Mouse (Mus musculus) heart, postnatal 14 days (tissue): ENCODE measurements around the gene Zswim1. TPM values are rescaled to one million over a fixed set of nuclear protein-coding genes. Genes with fewer than 3 reads are reported as not detected.
A peak's percentile ranks its signal among the peaks of the same experiment; 100 is the strongest.
"Not testable (repeated sequence)": the region's sequence is repeated elsewhere in the genome, so short reads cannot be mapped to it uniquely, and the experiment has no call there.

Experiments used
- DNase-seq, 2 experiments: peaks; one replicate each; pipeline ENCODE4 v3.0.0; 2021 to 2022
- intact Hi-C: fragments of 180-260 bp; cut with DNase I; formaldehyde crosslinking; loops from one replicate; pipeline ENCODE4 v1.15.1; 2025
- total RNA-seq, 2 experiments: library from RNA; stranded (reverse); gene quantifications; 2 replicates each; pipeline ENCODE4 v1.2.3; 2021

Zswim1 gene
- total RNA-seq, 2 experiments from 2014 or later, result 3.7 to 5.0 TPM

DNA sequence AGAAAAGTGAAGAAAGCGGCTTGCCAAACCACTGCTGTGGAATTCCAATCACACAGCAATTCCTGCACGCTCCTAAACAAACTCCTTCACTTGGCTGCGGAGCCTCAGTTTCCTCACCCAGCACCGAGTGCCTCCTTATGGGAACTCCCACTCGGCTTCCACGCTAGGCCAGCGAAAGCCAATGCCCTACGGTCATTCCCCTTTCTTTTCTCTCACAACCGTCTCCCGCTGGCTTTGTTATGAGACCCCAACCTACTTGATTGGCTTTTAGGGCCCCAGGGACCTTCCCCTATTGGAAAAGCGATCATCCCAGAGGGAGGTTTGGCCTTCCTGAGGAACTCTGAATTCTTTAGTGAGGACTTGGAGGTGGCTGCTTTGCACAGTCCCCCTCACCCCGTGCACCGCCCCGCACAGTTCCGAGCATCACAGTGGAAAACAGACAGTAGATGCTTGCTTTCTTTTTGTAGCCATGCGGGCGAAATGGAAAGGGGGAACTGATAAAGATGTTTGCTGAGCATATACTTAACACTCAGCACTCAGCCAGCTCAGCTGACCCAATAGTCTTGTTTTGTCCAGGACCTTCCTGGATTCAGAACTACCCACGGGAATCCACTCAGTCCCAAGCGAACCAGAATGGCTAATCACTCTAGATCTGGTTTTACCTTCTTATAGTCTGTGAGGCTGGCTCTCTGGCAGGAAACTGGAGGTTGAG is 35.5 kb downstream of the Zswim1 start:
- DNase-seq, result no peak
- intact Hi-C loops, result loop anchor here (2.0 kb wide), 1 partner anchor 23 kb away; no protein-coding TSS in a partner anchor

DNA sequence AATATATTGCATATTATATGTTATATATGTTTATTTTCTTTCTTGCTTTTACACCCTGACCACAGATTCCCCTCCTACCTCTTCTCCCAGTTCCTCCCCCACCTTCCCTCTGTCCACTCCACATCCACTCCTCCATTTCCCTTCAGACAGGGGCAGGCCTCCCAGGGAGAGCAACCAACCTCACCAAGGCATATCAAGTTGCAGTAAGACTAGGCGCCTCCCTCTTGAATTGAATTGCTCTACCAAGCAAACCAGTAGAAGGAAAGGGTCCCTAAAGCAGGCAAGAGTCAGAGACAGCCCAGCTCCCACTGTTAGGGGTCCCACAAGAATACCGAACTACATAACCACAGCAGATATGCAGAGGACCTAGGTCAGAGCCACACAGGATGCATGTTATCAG is 36.7 kb downstream of the Zswim1 start:
- intact Hi-C loops, result no loop called here
- DNase-seq, result no peak

DNA sequence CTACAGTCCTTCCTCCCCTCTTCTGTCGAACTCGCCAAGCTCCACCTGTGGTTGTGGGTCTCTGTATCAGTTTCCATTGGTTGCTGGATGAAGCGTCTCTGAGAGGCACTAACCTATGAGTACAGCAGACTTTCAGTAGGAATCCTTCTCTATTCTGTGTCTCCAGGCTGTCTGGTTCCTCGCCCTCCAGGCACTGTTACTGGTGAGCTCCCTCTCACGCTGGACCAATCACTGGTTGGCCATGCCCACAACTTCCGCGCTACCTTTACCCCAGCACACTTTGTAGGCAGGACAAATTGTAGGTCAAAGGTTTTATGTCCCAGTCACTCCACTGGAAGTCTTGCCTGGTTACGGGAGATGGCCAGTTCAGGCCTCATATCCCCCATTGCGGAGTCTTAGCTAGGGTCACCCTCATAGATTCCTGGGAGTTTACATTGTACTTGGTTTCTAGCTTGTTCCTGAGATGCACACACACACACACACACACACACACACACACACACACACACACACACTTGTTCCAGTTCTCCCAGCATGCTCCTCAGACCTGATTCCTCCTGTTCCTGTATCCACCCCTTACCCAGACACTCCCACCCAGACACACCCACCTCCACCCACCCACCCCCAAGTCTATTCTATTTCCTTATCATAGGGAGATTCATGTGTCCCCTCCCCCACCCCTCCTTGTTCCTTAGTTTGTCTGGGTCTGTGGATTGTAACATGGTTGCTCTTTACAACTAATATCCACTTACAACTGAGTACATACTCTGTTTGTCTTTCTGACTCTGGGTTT is 37.4 kb downstream of the Zswim1 start:
- intact Hi-C loops, result no loop called here
- DNase-seq, result no peak

DNA sequence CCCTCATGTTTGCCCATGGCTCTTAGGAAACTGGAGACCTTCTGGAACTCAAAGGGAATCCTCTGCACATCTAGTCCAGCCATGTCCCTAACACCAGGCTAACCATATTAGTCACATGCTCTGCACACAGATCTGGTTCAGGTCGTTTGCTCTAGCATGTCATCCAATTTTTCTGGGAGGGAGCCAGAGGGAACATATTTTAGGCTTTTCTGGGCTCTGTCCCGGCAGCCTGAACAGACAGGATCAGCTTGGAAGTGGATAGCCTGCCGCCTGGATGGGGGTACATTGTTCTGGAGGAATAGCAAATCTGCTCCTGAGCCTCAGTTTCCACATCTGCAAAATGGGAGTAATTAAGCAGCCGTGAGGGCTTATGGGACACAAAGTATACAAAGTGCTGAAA is 38.6 kb downstream of the Zswim1 start:
- intact Hi-C loops, result no loop called here
- DNase-seq, result no peak

DNA sequence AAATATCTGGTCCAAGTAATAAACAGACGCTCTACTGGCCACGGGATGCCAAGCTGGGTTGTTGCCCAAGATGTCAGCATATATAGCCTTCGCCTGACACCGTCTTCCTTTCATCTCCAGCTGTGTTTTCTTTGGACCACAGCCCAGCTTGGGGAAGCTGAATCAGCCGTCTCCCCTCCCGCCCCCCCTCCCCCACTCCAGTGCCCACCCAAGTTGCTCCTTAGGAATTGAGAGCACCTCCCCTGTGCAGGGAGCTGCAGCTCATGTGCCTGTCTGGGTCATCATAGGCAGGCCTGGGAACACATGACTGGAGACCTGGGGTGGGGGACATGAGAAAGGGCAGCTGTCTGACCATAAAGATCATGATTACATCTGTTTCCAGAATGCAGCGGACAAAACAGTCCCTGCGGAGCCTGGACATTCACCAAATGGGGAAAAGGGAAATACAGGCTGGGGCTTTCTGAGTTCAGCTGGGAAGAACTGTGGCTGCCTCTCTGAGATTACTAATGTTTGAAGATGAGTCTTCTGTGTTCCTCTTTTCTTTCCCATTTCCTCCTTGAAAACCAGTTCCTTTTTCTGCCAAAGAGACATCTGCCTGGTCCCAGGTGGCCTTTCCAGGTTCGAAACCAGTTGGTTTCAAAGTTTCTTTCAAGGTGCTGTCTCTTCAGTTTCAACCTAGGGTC is 39.8 kb downstream of the Zswim1 start:
- intact Hi-C loops, result no loop called here

DNA sequence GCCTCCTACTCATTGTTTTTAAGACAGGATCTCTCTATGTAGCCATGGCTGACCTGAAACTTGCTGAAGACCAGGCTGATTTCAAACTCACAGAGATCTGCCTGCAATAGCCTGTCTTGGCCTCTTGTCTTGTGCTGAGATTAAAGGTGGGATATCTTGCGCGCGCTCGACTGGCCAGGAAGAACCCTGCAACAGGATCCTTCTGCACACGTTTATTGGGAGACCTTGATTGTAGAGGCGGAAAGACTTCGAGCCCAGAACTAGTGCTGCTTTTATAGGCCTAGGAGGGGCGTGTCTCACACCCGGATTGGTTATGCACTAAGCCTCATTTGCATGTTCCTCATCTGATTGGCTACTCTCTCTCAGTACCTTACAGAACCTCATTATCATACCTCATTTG is 40.9 kb downstream of the Zswim1 start:
- intact Hi-C loops, result not testable (repeated sequence)

More for the DNA sequence above, 39.8 kb downstream of the Zswim1 start:
- DNase-seq, result peak; percentile 67 to 84

DNA sequence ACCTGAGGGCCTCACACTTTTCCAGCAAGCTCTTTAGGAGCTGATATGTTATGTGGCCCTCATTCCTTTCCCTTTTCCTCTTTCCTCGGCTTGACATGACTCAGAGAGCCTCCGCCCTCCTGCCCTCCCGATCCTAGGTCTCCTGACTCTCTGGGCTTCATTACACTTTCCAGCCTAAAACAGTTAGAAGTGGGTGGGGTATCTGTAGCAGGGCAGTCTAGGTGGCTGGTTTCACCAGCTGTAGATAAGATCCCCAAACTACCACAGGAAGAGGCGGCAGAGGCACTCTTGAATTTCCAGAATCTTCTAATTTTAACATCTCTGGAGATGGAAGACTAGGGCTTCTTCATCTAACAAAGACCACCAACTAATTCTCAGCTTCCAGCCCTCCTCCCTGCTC is 42.1 kb downstream of the Zswim1 start:
- DNase-seq, result no peak
- intact Hi-C loops, result no loop called here

More for the DNA sequence above, 40.9 kb downstream of the Zswim1 start:
- not testable (repeated sequence) for DNase-seq

DNA sequence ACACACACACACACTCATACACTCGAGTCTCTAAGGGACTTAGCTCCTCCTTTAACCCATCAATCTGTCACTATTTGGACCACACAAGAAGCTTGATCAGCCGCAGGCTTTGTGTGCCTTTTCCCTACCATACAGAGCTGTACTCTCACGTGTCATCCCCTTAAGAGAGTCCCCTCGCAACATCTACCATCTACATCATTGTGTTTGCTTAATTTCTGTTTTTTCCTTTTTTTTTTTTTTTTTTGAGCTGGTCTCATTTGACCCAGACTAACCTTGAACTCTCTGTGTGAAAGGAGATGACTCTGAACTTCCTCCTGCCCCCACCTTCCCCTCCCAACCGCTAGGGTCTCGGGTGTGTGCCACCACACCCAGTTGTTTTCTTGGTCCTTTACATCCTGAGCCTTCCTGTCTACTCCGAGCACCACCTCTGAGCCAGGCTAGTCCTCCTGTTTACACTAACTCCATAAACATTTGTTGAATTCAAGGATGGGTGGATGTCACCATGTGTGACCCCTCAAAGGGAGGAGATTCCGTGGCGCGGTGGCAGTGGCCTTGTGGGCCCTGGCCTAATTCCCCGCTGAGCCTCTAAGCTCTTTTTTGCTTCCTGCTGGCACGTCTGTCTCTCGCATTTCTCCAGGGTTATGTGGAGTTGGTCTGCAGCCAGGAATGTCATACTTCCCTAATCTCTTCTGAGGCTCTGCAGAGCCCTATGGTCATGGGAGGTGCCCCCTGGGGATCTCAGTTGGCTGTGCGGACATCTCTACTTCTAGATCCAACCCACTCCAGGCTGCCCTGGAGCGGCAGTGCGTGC is 44.5 kb downstream of the Zswim1 start:
- peak; percentile 78 to 90 for DNase-seq
- intact Hi-C loops, result no loop called here

DNA sequence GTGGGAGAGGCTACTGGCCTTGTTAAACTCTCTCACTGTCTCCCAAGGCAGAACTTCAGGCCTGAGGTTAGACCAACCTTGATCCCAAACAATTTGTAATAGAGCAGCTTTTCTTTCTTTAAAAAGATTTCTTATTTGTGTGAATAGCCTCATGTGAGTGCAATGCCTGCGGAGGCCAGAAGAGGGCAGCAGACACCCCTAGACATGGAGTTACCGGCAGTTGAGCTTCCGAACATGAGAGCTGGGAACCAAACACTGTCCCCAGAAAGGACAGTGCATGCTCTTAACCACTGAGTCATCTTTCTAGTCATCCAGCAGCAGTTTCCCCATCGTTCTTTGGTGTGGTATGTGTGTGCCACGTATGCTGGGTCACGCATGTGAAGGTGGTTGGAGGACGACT is 45.1 kb downstream of the Zswim1 start:
- intact Hi-C loops, result no loop called here
- no peak for DNase-seq

DNA sequence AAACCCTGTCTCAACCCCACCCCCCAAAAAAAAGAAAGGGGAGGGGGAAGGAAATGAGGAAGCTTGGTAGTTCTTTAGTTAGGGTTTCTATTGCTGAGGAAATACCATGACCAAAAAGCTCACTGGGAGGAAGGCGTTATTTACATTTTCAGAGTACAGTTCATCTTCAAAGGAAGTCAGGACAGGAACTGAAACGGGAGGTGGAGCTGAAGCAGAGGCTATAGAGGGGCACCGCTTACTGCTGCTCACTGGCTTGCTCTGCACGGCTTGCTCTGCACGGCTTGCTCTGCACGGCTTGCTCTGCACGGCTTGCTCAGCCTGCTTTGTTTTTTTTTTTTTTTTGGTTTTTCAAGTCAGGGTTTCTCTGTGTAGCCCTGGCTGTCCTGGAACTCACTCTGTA is 46.0 kb downstream of the Zswim1 start:
- DNase-seq, result no peak
- intact Hi-C loops, result no loop called here

DNA sequence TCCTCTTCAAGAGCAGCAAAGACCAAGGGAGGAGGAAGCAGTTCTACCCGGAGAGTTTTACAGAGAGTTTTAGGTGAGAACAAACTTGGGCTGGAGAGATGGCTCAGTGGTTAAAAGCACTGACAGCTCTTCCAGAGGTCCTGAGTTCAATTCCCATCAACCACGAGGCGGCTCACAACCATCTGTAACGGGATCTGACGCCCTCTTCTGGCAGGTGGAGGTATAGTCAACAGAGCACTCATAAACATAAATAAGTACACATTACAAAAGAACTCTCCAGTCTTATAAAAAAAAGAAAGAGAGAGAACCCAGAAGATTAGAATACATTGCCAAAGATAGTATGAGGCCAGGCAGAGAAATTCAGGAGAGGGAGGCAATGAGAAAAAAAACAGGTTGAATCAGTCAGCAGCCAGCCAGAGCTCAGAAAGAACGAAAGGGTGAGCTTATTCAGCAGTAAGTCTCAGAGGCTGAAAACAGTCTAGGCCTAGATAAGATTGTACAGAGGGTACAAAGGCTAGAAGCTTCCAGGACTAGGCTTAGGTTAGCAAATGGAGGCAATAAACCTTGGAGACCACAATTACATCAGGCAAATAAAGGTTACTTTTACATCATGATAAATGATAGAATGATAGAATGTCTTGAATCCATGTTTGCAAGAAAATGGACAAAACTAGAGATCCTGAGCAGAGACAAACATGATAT is 49.3 kb downstream of the Zswim1 start:
- intact Hi-C loops, result no loop called here
- DNase-seq, result no peak

DNA sequence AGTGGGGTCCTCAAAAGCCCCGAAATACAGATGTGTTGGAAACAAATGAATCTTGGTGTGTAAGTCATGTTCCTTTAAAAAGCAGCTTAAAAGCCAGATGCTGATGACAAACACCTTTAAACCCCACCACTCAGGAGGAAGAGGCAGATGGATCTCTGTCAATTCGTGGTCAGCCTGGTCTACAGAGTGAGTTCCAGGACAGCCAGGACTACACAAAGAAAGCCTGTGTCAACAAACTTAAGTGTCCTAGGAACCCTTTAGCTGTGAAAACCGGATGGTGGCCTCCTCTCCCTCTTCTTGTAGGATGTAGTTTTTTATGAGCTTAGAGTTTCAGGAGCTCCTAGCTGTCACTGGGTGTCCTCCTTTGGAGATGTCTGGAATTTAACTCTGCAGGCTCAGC is 51.1 kb downstream of the Zswim1 start:
- DNase-seq, result no peak
- intact Hi-C loops, result no loop called here

DNA sequence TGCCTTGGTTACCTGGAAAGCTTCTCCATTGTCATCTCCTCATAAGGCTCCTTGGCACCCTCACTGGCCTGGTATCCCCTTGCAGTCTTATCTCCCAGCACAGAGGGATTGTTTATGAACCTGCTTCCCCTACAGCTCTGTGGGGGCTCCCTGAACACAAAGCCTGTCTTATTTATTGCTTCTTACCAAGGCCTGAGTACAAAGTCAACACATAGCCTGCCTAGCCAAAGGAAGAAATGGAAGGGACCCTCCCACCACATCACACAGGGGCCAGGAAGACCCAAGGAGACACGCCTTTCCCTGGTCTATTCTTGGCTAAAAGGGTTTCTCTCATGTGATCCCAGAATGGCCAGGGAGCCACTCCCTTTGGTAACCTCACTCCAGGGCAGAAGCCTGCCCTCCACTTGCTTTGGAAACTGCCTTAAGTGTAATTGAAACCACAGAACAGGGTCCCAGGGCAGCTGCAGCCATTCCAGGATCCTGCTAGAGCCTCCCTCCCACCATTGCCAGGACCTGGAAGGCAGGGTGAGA is 51.8 kb downstream of the Zswim1 start:
- intact Hi-C loops, result no loop called here
- DNase-seq, result peak; percentile 54 to 57

DNA sequence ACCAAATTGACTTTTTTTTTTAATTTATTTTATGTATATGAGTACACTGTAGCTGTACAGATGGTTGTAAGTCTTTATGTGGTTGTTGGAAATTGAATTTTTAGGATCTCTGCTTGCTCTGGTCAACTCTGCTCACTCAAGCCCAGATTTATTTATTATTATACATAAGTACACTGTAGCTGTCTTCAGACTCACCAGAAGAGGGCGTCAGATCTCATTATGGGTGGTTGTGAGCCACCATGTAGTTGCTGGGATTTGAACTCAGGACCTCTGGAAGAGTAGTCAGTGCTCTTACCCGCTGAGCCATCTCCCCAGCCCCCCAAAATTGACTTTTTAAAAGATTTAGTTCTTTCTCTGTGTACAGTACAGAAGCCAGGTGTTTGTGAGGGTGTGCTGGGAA is 53.2 kb downstream of the Zswim1 start:
- intact Hi-C loops, result not testable (repeated sequence)

More for the DNA sequence above, 53.2 kb downstream of the Zswim1 start:
- not testable (repeated sequence) for DNase-seq

Other genes starting within 250 kb of the Zswim1 start
- not detected for gene Spint3, start 249.2 kb upstream of the Zswim1 start, total RNA-seq
- under 1 TPM; 0.29 to 0.48 TPM for gene Wfdc6a, start 237.2 kb upstream of the Zswim1 start, total RNA-seq
- not detected for gene Eppin, start 229.1 kb upstream of the Zswim1 start, total RNA-seq
- gene Wfdc6b, start 209.2 kb upstream of the Zswim1 start, total RNA-seq, result not detected
- not detected for gene Wfdc8, start 209.1 kb upstream of the Zswim1 start, total RNA-seq
- gene Wfdc16, start 183.9 kb upstream of the Zswim1 start, total RNA-seq, result not detected
- not detected for gene Wfdc10, start 166.6 kb upstream of the Zswim1 start, total RNA-seq
- not detected for gene Wfdc9, start 166.1 kb upstream of the Zswim1 start, total RNA-seq
- gene Wfdc11, start 148.6 kb upstream of the Zswim1 start, total RNA-seq, result not detected
- gene Wfdc13, start 137.6 kb upstream of the Zswim1 start, total RNA-seq, result not detected
- gene Spint4, start 124.2 kb upstream of the Zswim1 start, total RNA-seq, result not detected
- not detected for gene Spint5, start 107.4 kb upstream of the Zswim1 start, total RNA-seq
- gene Wfdc3, start 76.8 kb upstream of the Zswim1 start, total RNA-seq, result under 1 TPM; 0.22 to 0.33 TPM
- gene Dnttip1, start 76.7 kb upstream of the Zswim1 start, total RNA-seq, result 10 to 100 TPM; 29.4 to 30.2 TPM
- gene Ube2c, start 52.8 kb upstream of the Zswim1 start, total RNA-seq, result 10 to 100 TPM; 10.8 to 19.5 TPM
- gene Tnnc2, start 42.7 kb upstream of the Zswim1 start, total RNA-seq, result not detected
- gene Snx21, start 36.9 kb upstream of the Zswim1 start, total RNA-seq, result 10 to 100 TPM; 20.8 to 23.0 TPM
- 10 to 100 TPM; 11.2 to 11.3 TPM for gene Acot8, start 17.8 kb upstream of the Zswim1 start, total RNA-seq
- gene Zswim3, start 17.6 kb upstream of the Zswim1 start, total RNA-seq, result 1 to 10 TPM; 2.4 to 2.6 TPM
- 1 to 10 TPM in 1 of 2 experiments, under 1 TPM in 1; 0.86 to 1.0 TPM for gene Spata25, start 5.9 kb downstream of the Zswim1 start, total RNA-seq
- gene Ctsa, start 10.2 kb downstream of the Zswim1 start, total RNA-seq, result 100 to 1,000 TPM in 1 of 2 experiments, 10 to 100 TPM in 1; 97.7 to 103 TPM
- 10 to 100 TPM; 34.6 to 34.7 TPM for gene Neurl2, start 10.8 kb downstream of the Zswim1 start, total RNA-seq
- 10 to 100 TPM; 43.7 to 58.5 TPM for gene Pltp, start 35.0 kb downstream of the Zswim1 start, total RNA-seq
- gene Pcif1, start 56.6 kb downstream of the Zswim1 start, total RNA-seq, result 10 to 100 TPM; 33.0 to 33.6 TPM
- 10 to 100 TPM; 10.7 to 10.8 TPM for gene Zfp335, start 89.1 kb downstream of the Zswim1 start, total RNA-seq
- gene Mmp9, start 118.1 kb downstream of the Zswim1 start, total RNA-seq, result under 1 TPM; 0.43 to 0.63 TPM
- gene Slc12a5, start 138.1 kb downstream of the Zswim1 start, total RNA-seq, result under 1 TPM; 0.73 to 0.91 TPM
- 10 to 100 TPM; 19.7 to 22.8 TPM for gene Ncoa5, start 212.2 kb downstream of the Zswim1 start, total RNA-seq
- 1 to 10 TPM; 2.4 to 3.0 TPM for gene Cd40, start 232.9 kb downstream of the Zswim1 start, total RNA-seq